Mouse (Mus musculus) brain, adult 2 months (tissue): ENCODE data around the gene Megf6.

Source experiments
- DNase-seq: peaks from one replicate; pipeline ENCODE4 v3.0.0; 2011; ENCODE audit warnings: low read depth, low spot score

The Megf6 gene

DNA sequence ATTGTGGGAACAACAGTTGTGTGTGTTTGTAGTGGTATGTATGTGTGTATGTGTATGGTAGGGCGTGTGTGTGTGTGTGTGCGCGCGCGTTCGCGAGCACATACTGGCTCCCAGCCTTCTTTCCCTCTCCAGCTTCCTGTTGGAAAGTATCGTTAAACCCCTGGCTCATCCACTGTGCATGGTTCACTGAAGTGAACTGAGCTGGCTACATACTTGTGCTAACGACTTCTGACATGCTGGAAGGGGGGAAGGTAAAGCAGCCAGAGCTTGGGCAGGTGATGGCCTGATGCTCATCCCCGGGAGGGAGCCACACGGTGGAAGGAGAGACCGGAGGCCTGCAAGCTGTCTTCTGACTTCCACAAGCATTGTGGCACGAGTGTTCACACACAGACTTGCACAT lies 40.9 kb downstream of the Megf6 start:
- DNase-seq = no peak

DNA sequence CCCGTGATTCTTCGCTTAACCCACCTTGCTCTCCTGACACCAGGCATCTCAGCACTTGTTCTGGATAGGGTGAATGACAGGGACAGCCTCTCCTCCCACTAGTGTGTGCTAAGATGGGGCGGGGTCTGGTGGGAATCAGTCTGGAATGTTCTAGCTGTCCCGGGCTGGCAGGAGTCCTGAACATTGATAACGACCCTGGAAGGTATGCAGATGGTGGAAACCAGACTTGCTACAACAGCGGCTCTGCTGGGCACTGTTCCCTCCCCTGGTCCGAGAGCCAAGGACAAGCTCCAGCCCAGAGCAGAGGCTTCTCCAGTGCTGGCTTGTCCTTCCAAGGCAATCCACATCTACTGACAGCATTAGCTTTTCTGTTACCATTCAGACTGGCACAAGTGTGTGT lies 43.1 kb downstream of the Megf6 start:
- no peak for DNase-seq

DNA sequence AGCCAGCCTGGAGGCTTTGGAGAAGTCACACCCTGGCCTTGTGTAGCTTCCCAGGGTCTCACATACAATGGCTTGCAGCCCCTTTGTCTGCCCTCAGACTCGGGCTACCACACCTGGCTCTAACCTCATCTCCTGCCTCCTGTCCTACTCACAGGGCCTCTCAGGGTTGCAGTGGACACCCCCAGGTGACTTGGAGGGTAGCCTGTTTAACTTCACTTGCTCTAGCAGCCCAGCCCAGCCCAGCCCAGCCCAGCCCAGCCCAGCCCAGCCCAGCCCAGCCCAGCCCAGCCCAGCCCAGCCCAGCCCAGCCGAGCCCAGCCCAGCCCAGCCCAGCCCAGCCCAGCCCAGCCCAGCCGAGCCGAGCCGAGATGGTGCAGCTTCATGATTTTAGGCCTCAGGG lies 43.5 kb downstream of the Megf6 start:
- no peak for DNase-seq

DNA sequence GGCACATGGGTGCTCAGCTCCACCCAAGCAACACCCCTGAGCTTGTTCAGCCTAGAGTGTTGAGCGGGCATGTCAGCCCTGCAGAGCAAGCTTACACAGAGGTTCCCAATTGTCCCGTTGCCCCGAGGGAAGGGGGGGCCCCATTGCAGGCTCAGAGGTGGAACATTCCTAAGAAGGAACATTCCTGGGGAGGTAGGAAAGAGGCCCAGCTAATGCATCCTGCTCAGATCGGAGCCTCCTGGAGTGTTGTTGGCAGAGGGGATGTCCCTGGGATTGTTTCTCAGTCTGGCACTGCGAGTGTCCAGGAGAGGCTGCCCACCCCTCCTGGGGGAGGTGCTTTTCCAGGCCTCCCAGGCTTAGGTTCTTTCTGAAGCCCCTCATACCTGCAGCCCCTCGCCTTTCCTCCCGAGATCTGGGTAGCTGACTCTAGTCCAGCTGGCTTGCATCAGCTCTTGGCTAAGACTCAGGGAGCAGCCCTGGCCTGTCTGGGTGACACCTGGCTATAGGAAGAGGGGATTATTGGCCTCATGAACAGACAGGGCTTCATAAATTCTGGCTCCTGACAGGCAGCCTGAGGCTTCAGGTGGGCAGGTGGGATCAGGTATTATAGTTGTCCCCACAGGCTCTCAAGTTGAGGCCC lies 47.3 kb downstream of the Megf6 start:
- DNase-seq = peak; percentile 35

GRCm38 (mm10) chr4:154222773-154223172 lies 52.2 kb downstream of the Megf6 start:
- DNase-seq = no peak

- no peak for DNase-seq
Measured at GRCm38 (mm10) chr4:154224267-154224969, 53.9 kb downstream of the Megf6 start.

DNA sequence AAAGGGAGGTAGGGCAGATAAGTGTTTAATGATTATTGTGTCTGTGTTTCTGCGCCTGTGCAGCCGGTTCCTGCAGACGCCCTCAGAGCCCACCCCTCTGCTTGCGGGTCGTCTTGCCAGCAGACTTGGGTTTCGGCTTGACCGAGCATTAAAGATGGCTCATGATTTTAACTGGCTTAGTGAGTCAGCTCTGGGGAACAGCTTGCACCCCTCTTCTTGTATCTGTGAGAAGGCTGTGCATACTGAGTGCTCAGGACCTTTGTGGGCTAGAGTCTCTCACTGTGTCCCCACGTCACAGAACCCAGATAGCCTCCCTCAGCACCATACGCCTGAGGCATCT lies 54.4 kb downstream of the Megf6 start:
- DNase-seq = no peak

DNA sequence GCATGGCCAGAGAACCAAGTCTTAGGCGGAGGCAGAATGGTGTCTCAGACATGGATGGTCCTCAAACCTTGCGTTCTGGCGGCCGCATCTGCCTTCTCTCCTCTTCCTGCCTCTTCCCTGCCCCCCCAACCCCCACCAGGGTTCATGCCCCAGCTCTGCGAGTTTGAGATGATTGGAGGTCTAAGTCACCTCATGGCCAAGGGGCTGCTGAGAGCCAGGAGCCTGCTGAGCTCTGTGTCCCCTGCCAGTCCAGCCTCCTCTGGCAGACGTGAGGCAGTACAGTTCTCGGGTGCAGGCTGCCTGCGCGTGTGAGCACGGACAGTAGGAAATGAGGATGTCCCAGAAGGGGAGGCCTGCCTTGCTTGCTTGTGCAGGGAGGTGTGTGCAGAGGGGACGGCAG lies 56.1 kb downstream of the Megf6 start:
- no peak for DNase-seq

DNA sequence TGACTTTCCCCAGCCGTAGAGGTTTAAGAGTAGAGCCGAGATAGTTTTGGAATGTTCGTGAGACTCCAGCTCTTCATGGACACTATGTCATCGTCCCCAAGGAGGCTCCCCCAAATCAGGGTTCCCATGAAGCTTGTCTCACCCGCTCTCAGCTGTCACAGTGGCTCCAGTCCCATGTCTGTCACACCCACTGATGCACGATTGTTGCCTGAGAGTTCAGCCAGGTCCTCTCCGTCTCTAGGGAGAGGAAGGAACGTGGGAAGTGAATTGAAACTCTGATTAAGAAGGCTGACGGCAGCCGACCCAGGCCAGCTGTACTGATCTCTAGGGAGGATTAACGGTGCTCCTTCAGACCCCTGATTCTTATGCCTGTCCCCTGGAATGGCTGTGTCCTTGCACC lies 57.8 kb downstream of the Megf6 start:
- no peak for DNase-seq

DNA sequence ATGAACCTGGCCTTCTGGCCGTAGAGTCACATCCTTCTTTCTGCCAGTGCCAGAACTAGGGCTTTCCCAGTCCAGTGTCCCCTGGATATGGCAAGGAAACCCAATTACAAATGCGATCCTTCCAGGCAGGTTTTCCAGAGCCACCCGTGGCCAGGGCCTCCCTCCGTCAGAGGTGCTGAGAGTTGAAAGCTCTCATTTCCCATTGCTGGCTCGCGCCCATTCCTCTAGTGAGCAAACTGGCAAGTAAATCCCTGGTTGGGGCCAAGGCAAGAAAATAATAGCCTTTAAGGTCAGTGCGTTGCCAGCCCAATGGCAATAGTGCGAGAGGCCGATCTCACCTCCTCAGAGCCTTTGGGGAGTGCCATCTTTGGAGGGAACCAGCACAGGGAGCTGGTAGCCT lies 59.0 kb downstream of the Megf6 start:
- no peak for DNase-seq

DNA sequence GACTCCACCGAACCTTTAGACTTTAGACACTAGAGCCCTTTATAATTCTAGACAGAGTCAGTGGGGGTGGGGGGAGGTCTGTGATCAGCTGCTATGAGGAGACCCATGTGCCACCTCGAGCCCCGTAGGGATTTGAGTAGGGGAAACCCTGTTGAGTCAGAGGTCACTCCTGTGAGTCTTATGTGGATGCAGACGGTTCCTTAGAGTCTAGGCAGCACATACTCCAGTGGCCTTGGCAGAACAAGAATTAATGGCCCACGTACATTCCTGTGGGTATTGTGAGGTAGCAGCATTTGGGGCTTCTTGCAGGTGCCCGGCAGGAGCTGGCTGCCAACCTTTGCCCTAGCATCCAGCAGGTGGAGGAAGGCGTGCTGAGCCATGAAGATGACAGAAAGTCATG lies 60.9 kb downstream of the Megf6 start:
- no peak for DNase-seq

DNA sequence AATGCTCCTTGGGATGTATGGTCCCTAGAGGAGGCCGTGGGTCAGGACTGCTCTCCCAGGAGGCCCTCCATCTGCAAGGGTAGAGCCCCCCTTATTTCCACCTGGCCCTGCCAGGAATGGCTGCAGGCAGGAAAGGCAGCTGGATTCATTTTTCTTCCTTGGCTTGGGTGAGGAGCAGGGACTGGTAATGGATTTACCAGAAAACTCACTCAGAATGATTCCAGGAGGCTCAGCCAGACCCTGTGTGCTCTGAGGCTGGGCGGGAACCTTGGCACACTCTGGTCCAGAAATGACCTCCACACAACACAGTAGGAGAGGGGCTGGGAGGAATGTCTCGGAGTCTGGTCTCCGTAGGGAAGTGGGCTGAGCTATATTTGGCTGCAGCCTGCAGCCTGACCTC lies 61.8 kb downstream of the Megf6 start:
- no peak for DNase-seq

GRCm38 (mm10) chr4:154236001-154236400 lies 65.5 kb downstream of the Megf6 start:
- DNase-seq = no peak

- DNase-seq = no peak
Measured at GRCm38 (mm10) chr4:154236893-154237292, 66.4 kb downstream of the Megf6 start.

- no peak for DNase-seq
Measured at GRCm38 (mm10) chr4:154237306-154237705, 66.8 kb downstream of the Megf6 start.

DNA sequence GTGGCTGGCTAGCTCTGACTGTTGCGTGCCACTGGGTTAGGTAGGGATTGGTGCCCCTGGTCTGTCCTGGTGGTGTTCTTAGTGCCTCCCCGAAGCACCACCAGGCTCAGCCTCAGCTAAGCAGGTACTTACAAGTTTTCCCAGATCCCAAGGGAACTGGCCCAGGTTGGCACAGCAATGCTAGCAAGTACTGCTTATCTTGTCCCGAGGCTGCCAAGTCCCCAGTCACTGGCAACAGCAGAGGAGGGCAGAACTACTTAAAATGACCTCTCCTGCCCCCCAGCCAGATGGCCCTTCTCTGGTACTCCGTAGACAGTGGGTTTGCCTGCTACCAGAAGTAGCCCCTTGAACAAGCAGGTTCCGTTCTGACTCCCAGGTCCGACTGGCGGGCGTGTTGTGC lies 68.7 kb downstream of the Megf6 start:
- DNase-seq = no peak

DNA sequence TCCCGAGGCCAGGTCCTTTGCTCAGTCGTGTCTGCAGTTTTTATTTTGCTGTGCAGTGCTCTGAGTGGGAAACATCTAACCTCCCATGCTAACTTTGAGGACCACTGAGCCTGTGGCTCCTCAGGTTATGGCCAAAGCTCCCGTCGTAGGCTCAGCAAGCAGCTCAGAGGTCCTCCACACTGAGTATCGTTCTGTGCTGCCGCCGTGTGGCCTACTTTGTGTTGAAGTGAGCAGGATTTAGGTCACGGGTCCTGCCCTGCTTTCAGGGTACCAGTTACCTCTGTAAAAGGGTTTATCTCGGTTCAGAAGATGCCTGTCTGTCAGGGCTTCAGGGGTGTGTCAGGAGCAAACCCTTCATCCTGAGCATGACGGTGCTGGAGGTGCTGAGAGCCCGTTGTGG lies 70.1 kb downstream of the Megf6 start:
- no peak for DNase-seq

GRCm38 (mm10) chr4:154245342-154245741 lies 74.8 kb downstream of the Megf6 start:
- DNase-seq = no peak

GRCm38 (mm10) chr4:154246115-154247040 lies 75.8 kb downstream of the Megf6 start:
- peak; percentile 61 for DNase-seq

DNA sequence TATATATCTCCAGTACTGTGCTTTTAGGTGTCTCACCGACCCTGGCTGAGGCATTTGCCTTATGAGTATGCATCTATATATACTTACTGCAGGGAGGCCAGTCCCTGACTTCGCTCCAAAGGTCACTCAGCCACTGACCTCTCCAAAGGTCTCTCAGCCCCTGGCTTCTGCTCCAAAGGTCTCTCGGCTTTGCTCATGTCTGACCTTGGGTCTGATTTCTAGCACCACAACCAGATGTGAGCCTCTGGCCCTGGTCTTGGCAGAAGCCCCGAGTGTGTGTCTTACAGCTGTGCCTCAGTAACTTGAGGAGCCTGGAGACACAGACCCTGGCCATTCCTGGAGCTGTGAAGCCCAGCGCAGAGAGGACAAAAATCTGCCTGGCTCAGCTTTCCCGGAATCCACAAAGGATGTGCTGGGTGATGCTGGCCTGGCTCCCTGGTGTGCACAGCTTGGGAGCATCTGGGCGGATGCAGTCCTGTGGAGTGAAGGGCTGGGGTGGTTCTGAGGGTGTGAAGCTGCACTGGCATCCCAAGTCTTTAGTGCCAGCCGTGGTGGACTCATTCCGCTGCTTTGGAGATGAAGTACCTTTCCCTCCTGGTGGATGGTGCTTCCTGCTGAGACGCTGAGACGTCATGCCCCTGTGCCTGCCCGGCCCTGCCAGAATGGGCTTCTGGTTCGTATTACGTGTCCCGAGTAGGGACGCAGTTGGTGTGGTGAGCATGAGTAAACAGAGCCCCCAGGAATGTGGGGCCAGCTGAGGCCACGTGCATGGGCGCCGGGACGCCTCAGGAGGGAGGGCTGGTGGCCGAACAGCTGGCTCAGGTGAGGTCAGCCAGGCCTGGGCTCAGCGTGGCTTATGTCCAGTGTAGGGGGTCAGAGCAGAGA lies 76.9 kb downstream of the Megf6 start:
- DNase-seq = no peak

DNA sequence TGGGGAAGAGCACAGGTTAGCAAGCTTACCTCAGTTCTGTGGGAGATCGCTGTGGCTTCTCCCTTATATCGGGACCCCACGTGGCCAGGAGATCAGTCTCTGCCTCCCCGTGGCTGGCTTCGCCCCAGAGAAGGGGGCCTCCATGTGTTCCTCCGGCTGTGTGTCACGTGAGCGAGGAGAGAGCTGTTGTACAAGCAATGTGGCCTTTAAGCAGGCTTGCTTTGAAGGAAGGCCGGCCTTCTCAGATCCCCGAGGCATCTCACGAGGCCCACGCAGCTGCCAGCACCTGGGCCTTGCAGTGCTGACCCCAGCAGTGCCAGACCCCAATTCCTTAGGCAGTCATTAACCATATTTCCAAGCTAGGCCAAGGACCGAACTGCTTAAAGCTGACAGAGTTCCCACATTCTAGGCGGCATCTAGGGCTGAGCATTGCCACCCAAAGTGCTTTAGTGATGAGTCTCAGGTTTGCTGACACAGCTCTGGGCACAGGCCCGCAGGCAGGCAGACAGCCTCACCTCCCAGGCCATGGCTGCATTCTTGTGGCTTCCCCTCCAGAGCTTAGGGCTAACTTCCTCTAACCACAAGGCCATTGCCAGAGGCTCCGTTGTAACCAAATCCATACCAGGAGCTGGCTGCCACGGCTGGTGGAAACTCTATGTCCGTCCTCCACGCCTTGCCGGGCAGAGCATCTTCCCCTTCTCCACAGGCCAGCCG lies 77.7 kb downstream of the Megf6 start:
- no peak for DNase-seq
